Mouse (Mus musculus): ENCODE measurements around the gene Dcaf17. TPM values are rescaled to one million over a fixed set of nuclear protein-coding genes. Genes with fewer than 3 reads are reported as not detected.

The Dcaf17 gene
- total and polyA plus RNA-seq, 3 experiments: 15.6 to 28.1 (median 22.7) TPM

- H3K27ac ChIP-seq (ENCODE audit: insufficient read depth, low read depth): no peak overlapping the region
- dilution Hi-C loops (cut with MboI; ENCODE audit: extremely low pct_ligation_motif_present, extremely low pct_unique_long_range_greater_than_20kb, low sequenced_read_pairs): no loop called here
- in situ Hi-C loops (cut with MboI; ENCODE audit: low pct_ligation_motif_present, low pct_unique_long_range_greater_than_20kb, low sequenced_read_pairs): no loop called here
- peaks cover 14 to 39% of the 10 kb centered on the region in 2 experiments for H3K36me3 ChIP-seq (replicated peaks in 1 of 2; ENCODE audit: control insufficient read depth in 1 of 2, insufficient read depth in 1 of 2, low read length in 1 of 2)
- H3K9ac ChIP-seq (ENCODE audit: insufficient read depth, low read depth): no peak overlapping the region
- TF ChIP-seq ETS1 (conservative IDR thresholded peaks at IDR 0.05; ENCODE audit: low read depth, low read length): no peak
- no peak for TF ChIP-seq BHLHE40 (IDR thresholded peaks at IDR 0.05; ENCODE audit: low read depth, low read length)
- H3K4me1 ChIP-seq (ENCODE audit: control insufficient read depth in 1 of 2, insufficient read depth in 2 of 2): no peaks in the 10 kb centered on the region
- no peaks in the 10 kb centered on the region for H3K9me3 ChIP-seq (replicated peaks; ENCODE audit: low read length)
- no peak for DNase-seq (ENCODE audit: extremely low read depth)
- no peak overlapping the region for H3K4me2 ChIP-seq (ENCODE audit: insufficient read depth, low read depth, poor library complexity, severe bottlenecking)
- H3K27me3 ChIP-seq (replicated peaks): no peaks in the 10 kb centered on the region
- no peaks in the 10 kb centered on the region for H3K79me2 ChIP-seq (replicated peaks; ENCODE audit: control insufficient read depth, extremely low read depth, insufficient read depth, poor library complexity, severe bottlenecking)
- no peak overlapping the region for H3K4me3 ChIP-seq (replicated peaks in 1 of 3; ENCODE audit: low read depth in 2 of 3, low read length in 2 of 3, poor library complexity in 1 of 3)
Observed at GRCm38 (mm10) chr2:71073330-71073729, 18.2 kb downstream of the Dcaf17 start.

GRCm38 (mm10) chr2:71073828-71074227, 18.7 kb downstream of the Dcaf17 start:
- H3K4me2 ChIP-seq (ENCODE audit: insufficient read depth, low read depth, poor library complexity, severe bottlenecking): no peak overlapping the region
- H3K9me3 ChIP-seq (replicated peaks; ENCODE audit: low read length): no peaks in the 10 kb centered on the region
- H3K36me3 ChIP-seq (replicated peaks in 1 of 2; ENCODE audit: control insufficient read depth in 1 of 2, insufficient read depth in 1 of 2, low read length in 1 of 2): peaks cover 14 to 40% of the 10 kb centered on the region in 2 experiments
- no peak overlapping the region for H3K4me3 ChIP-seq (replicated peaks in 1 of 3; ENCODE audit: low read depth in 2 of 3, low read length in 2 of 3, poor library complexity in 1 of 3)
- no peak overlapping the region for H3K27ac ChIP-seq (ENCODE audit: insufficient read depth, low read depth)
- no peaks in the 10 kb centered on the region for H3K79me2 ChIP-seq (replicated peaks; ENCODE audit: control insufficient read depth, extremely low read depth, insufficient read depth, poor library complexity, severe bottlenecking)
- H3K27me3 ChIP-seq (replicated peaks): no peaks in the 10 kb centered on the region
- H3K9ac ChIP-seq (ENCODE audit: insufficient read depth, low read depth): no peak overlapping the region
- in situ Hi-C loops (cut with MboI; ENCODE audit: low pct_ligation_motif_present, low pct_unique_long_range_greater_than_20kb, low sequenced_read_pairs) (no loop called here), dilution Hi-C loops (cut with MboI; ENCODE audit: extremely low pct_ligation_motif_present, extremely low pct_unique_long_range_greater_than_20kb, low sequenced_read_pairs) (no loop called here)
- DNase-seq (ENCODE audit: extremely low read depth): no peak
- TF ChIP-seq ZC3H11A (IDR thresholded peaks at IDR 0.05; ENCODE audit: low read depth, low read length): no peak
- TF ChIP-seq GABPA (IDR thresholded peaks at IDR 0.05; ENCODE audit: insufficient replicate concordance, low read depth, low read length): no peak
- TF ChIP-seq USF2 (conservative IDR thresholded peaks at IDR 0.05; ENCODE audit: low read depth, low read length): no peak
- no peak for TF ChIP-seq KAT2A (IDR thresholded peaks at IDR 0.05; ENCODE audit: insufficient replicate concordance, low read length)
- TF ChIP-seq TCF12 (IDR thresholded peaks at IDR 0.05; ENCODE audit: low read depth, low read length): no peak
- TF ChIP-seq CHD1 (IDR thresholded peaks at IDR 0.05; ENCODE audit: low read depth, low read length): no peak
- TF ChIP-seq UBTF (IDR thresholded peaks at IDR 0.05; ENCODE audit: low read depth, low read length): no peak
- TF ChIP-seq NRF1 (IDR thresholded peaks at IDR 0.05; ENCODE audit: low read depth, low read length): no peak
- no peak for TF ChIP-seq ZMIZ1 (IDR thresholded peaks at IDR 0.05; ENCODE audit: low read depth, low read length)
- TF ChIP-seq SMC3 (IDR thresholded peaks at IDR 0.05; ENCODE audit: low read depth, low read length): no peak
- no peak for TF ChIP-seq RAD21 (IDR thresholded peaks at IDR 0.05; ENCODE audit: low read depth, low read length)
- TF ChIP-seq ELF1 (IDR thresholded peaks at IDR 0.05; ENCODE audit: low read depth, low read length): no peak
- TF ChIP-seq NELFE (IDR thresholded peaks at IDR 0.05; ENCODE audit: low read depth, low read length): no peak
- TF ChIP-seq ZNF384 (IDR thresholded peaks at IDR 0.05; ENCODE audit: low read depth, low read length): no peak
- TF ChIP-seq MAZ (IDR thresholded peaks at IDR 0.05; ENCODE audit: low read depth, low read length): no peak
- TF ChIP-seq E2F4 (IDR thresholded peaks at IDR 0.05; ENCODE audit: insufficient replicate concordance, low read depth, low read length): no peak
- no peaks in the 10 kb centered on the region for H3K4me1 ChIP-seq (ENCODE audit: control insufficient read depth in 1 of 2, insufficient read depth in 2 of 2)
